Mouse (Mus musculus): ENCODE data around the gene Grm2.

Gene Grm2

DNA sequence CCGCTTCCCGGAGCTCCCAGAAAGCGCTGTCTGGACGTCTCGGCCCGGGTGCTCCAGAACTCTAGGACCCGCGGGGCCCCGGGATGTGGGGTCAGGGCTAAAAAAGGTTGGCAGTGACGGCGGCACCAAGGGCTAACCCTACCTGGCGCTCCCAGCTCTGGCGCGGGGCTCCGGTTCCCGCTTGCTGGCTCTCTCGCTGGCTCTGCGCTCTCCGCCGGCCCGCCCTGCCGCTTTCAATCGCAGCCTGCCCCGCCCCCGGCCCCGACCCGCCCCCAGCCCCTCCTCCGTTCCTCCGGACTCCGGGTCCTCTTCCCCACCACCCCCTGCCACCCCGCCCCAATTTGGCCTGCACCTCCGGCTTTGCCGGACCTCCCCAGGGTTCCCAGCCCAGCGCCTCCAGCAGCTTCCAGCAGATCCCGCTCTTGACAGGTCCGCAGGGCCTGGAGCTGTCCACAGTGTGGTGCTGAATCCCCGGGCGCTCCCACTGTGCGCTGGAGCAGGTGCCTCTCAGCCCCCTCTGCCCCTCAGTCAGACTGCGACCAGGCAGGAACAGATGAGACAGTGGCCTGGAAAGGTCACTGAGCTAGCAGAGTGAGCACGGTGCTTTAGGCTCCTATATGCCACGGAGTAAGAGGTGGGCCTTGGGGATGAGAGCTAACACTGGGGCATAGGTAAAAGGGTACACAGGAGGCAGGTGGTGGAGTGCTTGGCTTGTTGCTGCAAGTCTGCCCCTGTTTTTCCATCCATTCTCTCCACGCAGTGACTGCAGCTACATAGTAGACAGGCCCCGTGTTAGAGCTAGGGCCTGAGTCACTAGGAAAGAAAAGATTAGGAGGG lies at the start of gene Grm2:
Gene Grm2, minus strand, starts transcription at position 199 of the 837 bp plus-strand sequence.
- DNase-seq = peak; percentile 56 to 65

- peak; percentile 84 to 89 for DNase-seq
Measured at GRCm38 (mm10) chr9:106692973-106693481, 37.1 kb upstream of the Grm2 start.

DNA sequence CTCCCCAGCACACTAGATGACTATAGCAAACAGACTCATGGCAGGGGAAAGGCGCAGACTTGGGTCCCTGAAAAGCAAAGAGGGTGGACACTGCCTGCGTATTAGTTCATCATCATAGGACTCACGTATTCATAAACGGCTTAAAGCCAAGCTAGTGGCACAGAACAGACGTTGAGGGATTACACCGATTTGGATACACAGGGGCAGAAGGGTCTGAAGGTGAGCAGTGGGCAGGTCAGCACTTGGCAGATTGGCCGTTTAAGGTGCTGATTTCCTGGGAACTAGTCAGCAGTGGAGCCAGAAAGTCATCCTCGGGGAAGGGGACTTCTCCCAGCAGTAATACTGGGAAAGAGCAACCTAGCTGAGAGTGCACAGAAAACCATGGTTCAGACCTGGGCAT lies 33.0 kb upstream of the Grm2 start:
- no peak for DNase-seq

DNA sequence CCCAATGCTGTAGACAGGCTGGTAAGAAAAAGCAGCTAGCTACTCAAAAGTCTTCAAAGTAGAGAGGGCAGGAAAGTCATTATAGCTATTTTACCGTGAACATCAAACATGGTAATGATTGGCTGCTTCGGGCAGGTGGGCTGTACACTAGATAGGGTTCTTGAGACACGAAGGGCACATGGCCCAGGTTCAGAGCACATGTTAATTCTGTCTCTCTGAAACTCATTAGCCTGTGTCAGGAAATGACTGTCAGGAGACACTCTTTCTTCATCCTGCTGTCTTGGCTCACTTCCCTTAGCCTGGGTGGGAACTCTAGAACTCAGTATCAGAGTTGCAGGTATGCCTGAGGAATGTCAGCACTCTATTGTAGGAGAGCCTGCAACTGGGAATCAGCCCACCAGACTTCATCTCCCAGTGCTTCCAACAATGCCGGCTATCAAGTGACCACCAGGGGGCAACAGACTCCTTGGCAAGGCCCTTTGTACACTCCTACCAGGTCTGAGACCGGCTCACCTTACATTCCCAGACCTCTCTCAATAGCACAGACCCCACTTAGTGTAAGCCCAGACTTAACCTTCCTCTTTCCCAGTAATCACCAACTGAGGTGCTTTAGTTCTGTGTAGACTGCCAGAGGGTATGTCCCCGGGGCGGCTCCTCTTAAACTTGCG lies 31.2 kb upstream of the Grm2 start:
- DNase-seq = peak; percentile 88 to 92

GRCm38 (mm10) chr9:106685249-106686101 lies 29.6 kb upstream of the Grm2 start, which contains the start of gene Tex264:
Gene Tex264 (minus strand): TSS chr9:106685927.
- DNase-seq = peak; percentile 88 to 93

DNA sequence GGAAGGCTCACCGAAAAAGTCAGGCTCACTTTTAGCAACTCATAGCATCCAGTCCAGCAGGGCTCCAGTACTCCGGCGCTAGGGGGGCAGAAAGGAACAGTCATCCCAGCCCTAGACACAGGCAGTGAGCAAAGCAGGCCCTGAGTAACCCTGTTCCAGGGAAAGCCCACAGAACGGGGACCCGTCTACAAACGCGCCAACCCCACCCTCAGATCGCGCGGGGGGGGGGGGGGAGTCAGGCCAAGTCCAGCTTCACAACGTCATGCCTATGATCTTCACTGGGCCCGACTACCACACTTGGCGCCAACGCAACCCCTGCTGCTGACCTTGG lies 29.0 kb upstream of the Grm2 start:
- DNase-seq = peak in 1 of 2 experiments; percentile 48

DNA sequence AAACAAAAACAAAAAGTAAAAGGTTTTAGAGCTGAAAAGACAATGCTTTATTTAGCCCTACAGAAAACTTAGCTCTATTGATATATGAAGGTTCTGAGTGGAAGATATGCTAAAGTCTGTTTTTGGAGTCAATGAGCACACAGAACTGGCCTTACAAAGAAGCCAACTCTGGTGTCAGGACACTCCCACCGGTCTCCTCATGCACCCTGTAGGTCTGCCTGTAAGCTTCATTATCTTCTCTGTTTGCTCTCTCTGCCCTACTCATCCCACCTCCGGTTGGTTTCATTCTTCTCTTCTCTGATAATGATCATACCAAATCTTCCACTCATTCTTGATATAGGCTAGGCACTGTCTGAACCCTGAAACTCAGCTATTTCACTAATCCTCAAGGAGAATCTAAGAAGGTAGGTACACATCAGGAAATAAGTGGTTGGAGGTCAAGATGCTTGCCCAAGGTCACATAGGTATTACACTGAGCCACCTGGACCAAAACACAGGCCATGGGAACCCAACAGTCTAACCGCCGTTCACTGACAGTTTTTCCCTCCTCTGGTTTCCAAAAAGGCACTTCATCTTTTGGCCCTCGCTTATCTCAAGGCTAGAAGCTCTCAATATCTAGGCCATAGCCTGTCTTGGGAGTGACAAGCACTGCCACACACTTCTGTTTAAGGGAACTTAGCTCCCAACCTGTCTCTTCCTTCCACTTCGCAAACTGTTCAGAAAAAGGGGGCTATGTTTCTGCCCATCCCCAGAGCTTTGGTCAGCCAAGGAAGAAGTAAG lies 28.4 kb upstream of the Grm2 start:
- DNase-seq = no peak

GRCm38 (mm10) chr9:106681026-106681425 lies 25.1 kb upstream of the Grm2 start:
- DNase-seq = no peak

DNA sequence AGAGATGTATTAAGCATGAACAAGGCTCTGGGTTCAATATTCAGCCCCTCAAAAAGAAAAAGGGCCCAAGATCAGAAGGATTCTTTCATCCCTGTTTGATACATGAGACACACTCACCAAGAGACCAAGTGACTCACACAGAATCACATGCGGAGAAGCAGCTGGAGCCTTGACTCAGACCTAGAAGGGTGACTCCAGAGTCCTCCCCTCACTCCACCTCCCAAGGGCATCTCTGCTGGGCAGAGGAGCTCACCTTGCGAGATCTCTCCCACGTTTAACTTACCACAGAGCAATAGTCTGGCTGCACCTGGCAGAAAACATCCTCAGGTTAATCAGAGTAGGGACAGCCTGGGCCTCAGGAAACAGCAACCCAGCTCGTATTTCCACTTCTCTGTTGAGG lies 22.4 kb upstream of the Grm2 start:
- no peak for DNase-seq

GRCm38 (mm10) chr9:106677702-106678101 lies 21.8 kb upstream of the Grm2 start:
- DNase-seq = no peak

DNA sequence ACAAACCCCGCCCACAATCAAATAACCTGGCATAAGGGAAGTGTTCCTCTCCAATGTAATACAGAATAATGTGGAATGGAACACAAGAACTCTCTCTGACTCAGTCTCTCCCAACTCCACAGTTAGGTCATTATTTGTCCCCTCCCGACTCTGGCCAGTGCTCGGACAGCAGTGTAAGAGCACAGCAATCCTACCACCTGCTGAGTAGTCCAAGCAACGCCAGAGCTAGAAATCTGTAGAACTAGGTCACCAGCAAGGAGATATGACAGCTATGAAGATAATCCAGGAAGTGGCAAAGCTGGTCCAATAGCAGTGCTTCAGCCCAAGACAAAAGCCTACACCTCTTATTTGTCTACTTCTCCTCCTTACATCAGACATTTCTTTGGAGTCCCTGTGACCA lies 20.7 kb upstream of the Grm2 start:
- DNase-seq = no peak

- DNase-seq = no peak
Measured at GRCm38 (mm10) chr9:106675965-106676364, 20.1 kb upstream of the Grm2 start.

- DNase-seq = peak; percentile 91 to 93
Measured at GRCm38 (mm10) chr9:106675480-106675879, 19.6 kb upstream of the Grm2 start.

DNA sequence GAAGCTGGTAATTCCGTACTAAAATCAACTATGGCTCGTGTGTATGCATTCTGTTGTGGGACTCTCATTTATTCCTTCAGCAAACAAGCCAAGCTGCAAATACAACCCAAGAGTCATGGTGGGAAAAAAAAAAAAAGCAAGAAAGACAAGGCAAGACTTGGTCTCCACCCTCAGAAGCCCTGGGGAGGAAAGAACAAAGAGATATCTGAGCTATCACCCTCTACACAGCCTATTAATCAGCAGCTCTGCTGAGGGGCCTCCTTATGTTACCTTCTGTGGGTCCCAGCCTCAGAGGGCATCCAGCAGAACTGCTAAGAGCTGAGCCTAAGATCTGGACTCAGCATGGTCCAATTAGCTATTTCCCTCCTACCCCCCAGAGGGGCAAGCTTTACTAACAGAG lies 18.0 kb upstream of the Grm2 start:
- no peak for DNase-seq

GRCm38 (mm10) chr9:106664856-106665255 lies 9.0 kb upstream of the Grm2 start:
- DNase-seq = peak in 1 of 2 experiments; percentile 41

GRCm38 (mm10) chr9:106664433-106664832 lies 8.6 kb upstream of the Grm2 start:
- peak; percentile 72 to 78 for DNase-seq

DNA sequence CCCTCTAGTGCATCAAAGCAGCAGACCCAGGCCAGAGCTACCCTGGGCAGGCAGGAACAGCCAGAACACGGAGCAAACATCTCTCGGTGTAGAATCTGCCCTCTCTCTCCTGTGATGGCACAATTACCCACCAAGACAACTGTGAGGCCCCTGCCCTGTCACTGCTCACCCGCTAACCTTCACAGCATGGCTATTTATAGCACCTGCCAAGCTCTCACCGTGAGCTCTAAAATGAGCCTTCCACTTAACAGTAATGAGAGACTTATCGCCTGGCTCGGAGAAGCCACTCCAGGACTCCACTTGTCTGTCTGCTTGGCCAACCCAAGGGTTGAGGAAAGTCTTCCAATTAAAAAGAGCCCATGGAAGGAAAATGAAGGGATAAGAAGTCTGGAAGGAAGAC lies 7.3 kb upstream of the Grm2 start:
- DNase-seq = no peak

DNA sequence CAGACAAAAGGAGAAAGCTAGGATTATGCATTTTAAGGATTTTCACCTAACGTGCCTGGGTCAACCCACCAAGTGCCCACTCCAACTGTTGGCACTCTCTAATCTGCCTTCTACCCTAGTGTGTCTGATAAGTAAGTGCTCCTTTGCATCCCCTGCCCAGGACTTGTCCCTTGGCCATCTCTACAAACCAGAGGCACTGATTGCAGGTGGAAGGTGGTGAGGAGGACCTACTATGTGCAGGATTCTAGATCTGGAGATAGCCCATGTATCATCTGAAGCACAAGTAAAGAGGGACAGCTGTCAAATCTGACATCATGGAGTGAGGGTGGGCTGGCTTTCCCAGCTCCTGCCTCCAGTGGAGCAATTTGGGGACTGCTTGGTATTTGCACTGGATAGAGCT lies 4.1 kb upstream of the Grm2 start:
- DNase-seq = no peak

DNA sequence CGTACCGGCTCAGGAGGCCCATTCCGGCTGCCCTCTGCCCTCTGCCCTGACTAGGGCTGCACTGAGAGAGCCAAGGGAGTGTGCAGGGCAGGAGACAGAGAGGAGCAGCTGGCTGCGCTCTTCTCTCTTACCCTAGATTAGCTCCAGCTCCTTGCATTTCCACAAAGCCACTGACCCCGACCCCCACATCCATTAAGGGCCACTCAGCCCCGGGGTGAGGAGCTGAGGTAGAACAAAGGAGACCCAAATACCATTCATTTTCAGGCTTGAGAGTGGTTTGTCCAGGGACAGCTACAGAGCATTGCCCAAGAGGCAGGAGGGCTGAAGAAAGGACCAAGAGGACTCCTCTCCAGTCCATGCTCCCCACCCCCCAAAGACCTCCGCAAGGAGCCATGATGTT lies 3.6 kb upstream of the Grm2 start:
- DNase-seq = no peak

DNA sequence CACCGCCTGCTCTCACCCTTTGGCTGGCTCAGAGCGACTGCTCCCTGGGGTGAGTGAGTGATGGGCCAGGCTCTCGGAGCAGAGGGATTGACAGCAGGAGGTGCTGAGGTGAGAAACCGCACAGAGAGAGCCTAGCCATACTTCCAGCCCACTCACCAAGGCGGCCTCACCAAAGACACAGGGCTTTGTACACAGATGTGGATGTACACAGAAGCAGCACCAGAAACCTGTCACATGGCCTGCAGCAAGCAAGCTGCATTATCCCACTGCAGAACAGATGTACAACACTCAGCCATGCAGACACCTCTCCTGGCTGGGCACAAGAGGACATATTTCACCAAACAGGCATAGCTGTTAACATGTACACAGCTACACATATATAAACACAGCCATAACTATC lies 1.7 kb upstream of the Grm2 start:
- peak; percentile 35 to 45 for DNase-seq

DNA sequence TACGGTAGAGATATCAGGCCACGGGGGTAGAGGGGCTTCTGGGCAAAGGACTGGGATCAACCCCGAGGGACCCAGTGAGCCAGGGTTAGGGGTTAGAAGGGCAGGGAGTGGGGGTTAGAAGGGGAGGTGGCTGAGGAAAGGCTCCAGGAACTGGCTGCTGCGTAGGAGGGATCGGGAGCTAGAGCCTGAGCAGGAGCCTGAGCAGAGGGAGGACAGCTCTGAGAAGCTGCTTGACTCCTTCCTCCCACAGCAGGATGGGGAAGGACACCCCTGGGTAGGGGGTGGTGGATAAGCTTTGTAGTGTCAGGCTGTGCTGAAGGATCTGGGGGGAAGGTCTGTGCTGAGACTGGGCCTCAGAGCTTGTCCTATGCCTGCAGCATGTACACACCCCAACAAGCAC lies 938 bp upstream of the Grm2 start:
- no peak for DNase-seq

GRCm38 (mm10) chr9:106652720-106653119 lies 3.2 kb downstream of the Grm2 start:
- DNase-seq = peak; percentile 50 to 55
